Mouse (Mus musculus): ENCODE measurements at regions not wholly inside any gene's neighbourhood (a gene's known extent, or its start where the extent isn't known, plus 50 kb on each side); places are given as distances from the start of the nearest gene placed in this dataset.

- peak; percentile 65 for ATAC-seq
- in situ Hi-C loops (cut with MboI; ENCODE audit: low pct_unique_long_range_greater_than_20kb) = no loop called here
- DNase-seq (ENCODE audit: low read depth, low spot score) = no peak
- POLR2A ChIA-PET = no interaction called here
- H3K27me3 ChIP-seq = no peaks in the 10 kb centered on the region
- TF ChIP-seq CTCF (IDR thresholded peaks at IDR 0.05) = no peak
- CTCF ChIA-PET = no interaction called here
These were observed 3638.1 kb upstream of the Gm7489 start for GRCm38 (mm10) chr15:50246418-50247186.

- peak; percentile 69 for ATAC-seq
- TF ChIP-seq CTCF (IDR thresholded peaks at IDR 0.05) = no peak
- ChIA-PET CTCF (interaction anchor here (1.6 kb wide), 1 partner anchor 10 kb away, joined by 5 read pairs; no protein-coding TSS in a partner anchor), POLR2A (no interaction called here)
- DNase-seq (ENCODE audit: low read depth, low spot score) = no peak
- in situ Hi-C loops (cut with MboI; ENCODE audit: low pct_unique_long_range_greater_than_20kb) = loop anchor here (10.0 kb wide), 1 partner anchor 215 kb away; no protein-coding TSS in a partner anchor
- peaks cover 7% of the 10 kb centered on the region for H3K27me3 ChIP-seq
These were observed 3624.6 kb upstream of the Gm7489 start for GRCm38 (mm10) chr15:50260057-50260456.

- DNase-seq (ENCODE audit: low read depth, low spot score) (no peak), ATAC-seq (peak; percentile 78)
- TF ChIP-seq CTCF (IDR thresholded peaks at IDR 0.05) = peak; percentile 93
- H3K27me3 ChIP-seq = peaks cover 7% of the 10 kb centered on the region
- in situ Hi-C loops (cut with MboI; ENCODE audit: low pct_unique_long_range_greater_than_20kb) = loop anchor here (10.0 kb wide), 1 partner anchor 217 kb away; no protein-coding TSS in a partner anchor
- POLR2A ChIA-PET = no interaction called here
- CTCF ChIA-PET = interaction anchor here (1.6 kb wide), 1 partner anchor 8 kb away, joined by 5 read pairs; no protein-coding TSS in a partner anchor
These were observed 3623.3 kb upstream of the Gm7489 start for GRCm38 (mm10) chr15:50261245-50261872.

- in situ Hi-C loops (cut with MboI; ENCODE audit: low pct_unique_long_range_greater_than_20kb) = loop anchor here (10.0 kb wide), 1 partner anchor 223 kb away; no protein-coding TSS in a partner anchor
- POLR2A ChIA-PET = no interaction called here
- no peak for TF ChIP-seq CTCF (IDR thresholded peaks at IDR 0.05)
- H3K27me3 ChIP-seq = peaks cover 10% of the 10 kb centered on the region
- no peak for ATAC-seq
- DNase-seq (ENCODE audit: low read depth, low spot score) = no peak
- CTCF ChIA-PET = interaction anchor here (1.3 to 1.6 kb wide), 2 partner anchors 11 to 30 kb away, joined by 3 to 5 read pairs; no protein-coding TSS in a partner anchor
These were observed 3617.2 kb upstream of the Gm7489 start for GRCm38 (mm10) chr15:50267542-50267941.

GRCm38 (mm10) chr15:50271646-50272045 lies 3613.1 kb upstream of the Gm7489 start:
- CTCF ChIA-PET = interaction anchor here (1.2 kb wide), 1 partner anchor 17 kb away, joined by 4 read pairs; no protein-coding TSS in a partner anchor
- ATAC-seq (no peak), DNase-seq (ENCODE audit: low read depth, low spot score) (no peak)
- no peak for TF ChIP-seq CTCF (IDR thresholded peaks at IDR 0.05)
- in situ Hi-C loops (cut with MboI; ENCODE audit: low pct_unique_long_range_greater_than_20kb) = no loop called here
- POLR2A ChIA-PET = no interaction called here
- H3K27me3 ChIP-seq = peaks cover 6% of the 10 kb centered on the region

GRCm38 (mm10) chr15:50282576-50282975 lies 3602.1 kb upstream of the Gm7489 start:
- peaks cover 30% of the 10 kb centered on the region for H3K27me3 ChIP-seq
- ATAC-seq (no peak), DNase-seq (ENCODE audit: low read depth, low spot score) (no peak)
- no peak for TF ChIP-seq CTCF (IDR thresholded peaks at IDR 0.05)
- in situ Hi-C loops (cut with MboI; ENCODE audit: low pct_unique_long_range_greater_than_20kb) = no loop called here
- ChIA-PET CTCF (no interaction called here), POLR2A (no interaction called here)

- ATAC-seq = no peak
- POLR2A ChIA-PET = no interaction called here
- no peak for DNase-seq (ENCODE audit: low read depth, low spot score)
- TF ChIP-seq CTCF (IDR thresholded peaks at IDR 0.05) = no peak
- peaks cover 30% of the 10 kb centered on the region for H3K27me3 ChIP-seq
- CTCF ChIA-PET = no interaction called here
- in situ Hi-C loops (cut with MboI; ENCODE audit: low pct_unique_long_range_greater_than_20kb) = no loop called here
These were observed 3601.2 kb upstream of the Gm7489 start for GRCm38 (mm10) chr15:50283491-50283890.

GRCm38 (mm10) chr15:50301831-50302230 lies 3582.9 kb upstream of the Gm7489 start:
- peaks cover 42% of the 10 kb centered on the region for H3K27me3 ChIP-seq
- no peak for TF ChIP-seq CTCF (IDR thresholded peaks at IDR 0.05)
- ATAC-seq (no peak), DNase-seq (ENCODE audit: low read depth, low spot score) (no peak)
- in situ Hi-C loops (cut with MboI; ENCODE audit: low pct_unique_long_range_greater_than_20kb) = no loop called here
- POLR2A ChIA-PET = no interaction called here
- CTCF ChIA-PET = no interaction called here

GRCm38 (mm10) chr15:50304085-50304484 lies 3580.6 kb upstream of the Gm7489 start:
- ChIA-PET POLR2A (no interaction called here), CTCF (no interaction called here)
- DNase-seq (ENCODE audit: low read depth, low spot score) (no peak), ATAC-seq (no peak)
- H3K27me3 ChIP-seq = peaks cover 53% of the 10 kb centered on the region
- in situ Hi-C loops (cut with MboI; ENCODE audit: low pct_unique_long_range_greater_than_20kb) = no loop called here
- TF ChIP-seq CTCF (IDR thresholded peaks at IDR 0.05) = no peak

- peaks cover 28% of the 10 kb centered on the region for H3K27me3 ChIP-seq
- POLR2A ChIA-PET = no interaction called here
- no peak for ATAC-seq
- DNase-seq (ENCODE audit: low read depth, low spot score) = no peak
- TF ChIP-seq CTCF (IDR thresholded peaks at IDR 0.05) = peak; percentile 58
- CTCF ChIA-PET = interaction anchor here (0.6 to 1.3 kb wide), 3 partner anchors 11 to 343 kb away, joined by 3 read pairs; no protein-coding TSS in a partner anchor
- in situ Hi-C loops (cut with MboI; ENCODE audit: low pct_unique_long_range_greater_than_20kb) = no loop called here
These were observed 3563.9 kb upstream of the Gm7489 start for GRCm38 (mm10) chr15:50320796-50321195.

- no peak for TF ChIP-seq CTCF (IDR thresholded peaks at IDR 0.05)
- ATAC-seq (no peak), DNase-seq (ENCODE audit: low read depth, low spot score) (no peak)
- peaks cover 16% of the 10 kb centered on the region for H3K27me3 ChIP-seq
- in situ Hi-C loops (cut with MboI; ENCODE audit: low pct_unique_long_range_greater_than_20kb) = no loop called here
- CTCF ChIA-PET = no interaction called here
- POLR2A ChIA-PET = no interaction called here
These were observed 3539.2 kb upstream of the Gm7489 start for GRCm38 (mm10) chr15:50345536-50345935.
